Mouse (Mus musculus): ENCODE measurements at regions not wholly inside any gene's neighbourhood (a gene's known extent, or its start where the extent isn't known, plus 50 kb on each side); places are given as distances from the start of the nearest gene placed in this dataset.

GRCm38 (mm10) chr14:24870246-24870645 lies 383.3 kb downstream of the Rps24 start:
- no peak for TF ChIP-seq ZC3H11A (IDR thresholded peaks at IDR 0.05; ENCODE audit: borderline replicate concordance, low read depth, low read length)
- TF ChIP-seq HCFC1 (IDR thresholded peaks at IDR 0.05; ENCODE audit: borderline replicate concordance, insufficient read depth, low read length): no peak
- no peak for TF ChIP-seq MAFK (IDR thresholded peaks at IDR 0.05; ENCODE audit: insufficient read depth, low read depth, low read length)
